Mouse (Mus musculus) olfactory bulb, adult 2 months (tissue): ENCODE results near the gene Gm12845. TPM values are rescaled to one million over a fixed set of nuclear protein-coding genes. Genes with fewer than 3 reads are reported as not detected.
"Not testable (repeated sequence)": the region's sequence is repeated elsewhere in the genome, so short reads cannot be mapped to it uniquely, and the experiment has no call there.

Experiments used
- H3K27ac ChIP-seq: fragments of 200-500 bp; 2 replicates; pipeline ENCODE4 v1.5.1; 2012; ENCODE audit warnings: low read depth, low read length; ENCODE audit not compliant: insufficient read depth
- H3K4me1 ChIP-seq: fragments of 200-500 bp; 2 replicates; pipeline ENCODE4 v1.6.1; 2012; ENCODE audit warnings: low read length; ENCODE audit not compliant: control insufficient read depth, insufficient read depth
- H3K4me3 ChIP-seq: fragments of 200-500 bp; 2 replicates; pipeline ENCODE4 v1.5.1; 2012; ENCODE audit warnings: mild to moderate bottlenecking, low read depth, low read length, moderate library complexity; ENCODE audit not compliant: insufficient read depth
- CTCF ChIP-seq: fragments of 200-500 bp; IDR thresholded peaks from 2 replicates; pipeline ENCODE4 v1.5.1; 2012; ENCODE audit warnings: low read depth, mild to moderate bottlenecking, low read length, moderate library complexity; ENCODE audit not compliant: insufficient read depth
- POLR2A ChIP-seq: fragments of 200-500 bp; IDR thresholded peaks from 2 replicates; pipeline ENCODE4 v1.6.1; 2012; ENCODE audit warnings: mild to moderate bottlenecking, low read depth, low read length, moderate library complexity; ENCODE audit not compliant: insufficient read depth
- WGBS: fragments of 180-500 bp; shearing (Covaris S2); methylation state at CpG from one replicate; pipeline ENCODE4 v1.1.7; 2018; 5-methylcytosine and 5-hydroxymethylcytosine counted together
- polyA plus RNA-seq: library from polyadenylated mRNA; stranded (reverse); fragments of >200 nt; gene quantifications from 2 replicates; pipeline ENCODE4 v1.2.4, GENCODE M21; 2012; ENCODE audit warnings: low replicate concordance; ENCODE audit not compliant: missing spikeins, insufficient read depth, insufficient read length

Gm12845 gene
- polyA plus RNA-seq, 1 experiment, result not detected

- Histone ChIP-seq H3K4me3 (no peak overlapping the region), H3K4me1 (no peaks in the 10 kb centered on the region), H3K27ac (no peak overlapping the region)
- TF ChIP-seq POLR2A (no peak), CTCF (no peak)
- WGBS, result 79% methylated on average over 3 of the region's 3 CpGs
Measured at GRCm38 (mm10) chr4:117708780-117709550, 15.2 kb upstream of the Gm12845 start.

DNA sequence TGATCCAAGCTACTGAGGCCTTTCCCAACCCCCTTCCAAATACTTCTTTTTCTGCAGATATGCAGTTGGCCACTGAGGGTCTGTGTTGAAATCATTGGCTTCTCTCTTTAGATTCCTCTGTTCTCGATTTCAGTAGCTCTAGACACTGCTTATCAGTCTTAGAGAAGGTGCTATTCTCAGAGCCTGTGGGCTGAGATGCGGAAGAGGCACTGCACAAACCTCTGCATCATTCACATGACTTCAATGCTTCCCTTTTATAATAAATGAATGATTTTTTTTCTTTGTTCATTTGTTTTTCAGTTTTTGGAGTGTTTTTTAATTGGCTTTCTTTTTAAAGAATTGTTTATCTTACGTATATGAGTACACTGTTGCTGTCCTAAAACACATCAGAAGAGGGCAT is 11.9 kb upstream of the Gm12845 start:
- 86% methylated on average over 3 of the region's 3 CpGs for WGBS
- Histone ChIP-seq H3K27ac (no peak overlapping the region), H3K4me3 (no peak overlapping the region), H3K4me1 (no peaks in the 10 kb centered on the region)
- TF ChIP-seq CTCF (no peak), POLR2A (no peak)

DNA sequence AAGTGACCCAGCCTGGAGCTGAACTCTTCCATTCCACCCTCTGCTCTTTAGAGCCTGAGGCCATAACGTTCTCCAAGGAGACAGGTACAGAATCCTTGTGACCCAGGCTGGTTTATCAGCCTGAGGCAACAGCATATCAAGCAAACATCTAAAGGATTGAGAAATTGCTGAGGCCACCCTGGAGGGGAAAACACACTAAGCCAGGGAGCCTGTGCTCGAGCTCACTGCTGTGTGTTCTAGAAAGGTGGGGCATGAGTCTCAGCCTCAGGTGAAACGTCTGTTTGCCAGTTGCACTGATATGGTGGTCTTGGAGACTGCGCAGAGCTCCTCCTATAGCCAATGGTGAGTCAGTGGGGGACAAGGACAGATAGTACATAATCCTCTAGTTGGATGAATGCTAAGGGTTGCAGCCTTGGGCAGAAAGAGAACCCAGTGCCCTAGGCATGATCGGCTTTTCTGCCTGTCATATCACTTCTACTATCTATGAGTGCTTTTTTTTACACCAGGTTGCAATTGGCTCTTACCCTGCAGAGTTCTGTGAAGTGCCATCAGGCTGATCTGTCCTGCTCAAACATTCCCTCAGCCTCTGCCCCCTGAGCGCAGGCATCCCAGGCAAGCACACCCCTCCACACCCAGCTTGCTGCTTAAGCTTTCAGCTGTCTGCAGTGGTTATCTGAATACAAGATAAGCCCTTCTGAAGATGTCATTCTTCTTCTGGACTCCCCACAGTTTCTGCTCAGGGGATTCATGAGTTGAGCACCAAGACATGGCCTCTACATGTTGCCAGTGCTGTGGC is 10.7 kb upstream of the Gm12845 start:
- TF ChIP-seq POLR2A, result no peak
- no peak for TF ChIP-seq CTCF
- H3K4me1 ChIP-seq, result no peaks in the 10 kb centered on the region
- no peak overlapping the region for H3K4me3 ChIP-seq
- no peak overlapping the region for H3K27ac ChIP-seq
- 94% methylated on average over 6 of the region's 6 CpGs for WGBS

- Histone ChIP-seq H3K27ac (no peak overlapping the region), H3K4me1 (no peaks in the 10 kb centered on the region), H3K4me3 (no peak overlapping the region)
- 86% methylated on average over 3 of the region's 3 CpGs for WGBS
- no peak for TF ChIP-seq POLR2A
- no peak for TF ChIP-seq CTCF
Measured at GRCm38 (mm10) chr4:117731926-117732325, 7.7 kb downstream of the Gm12845 start.

DNA sequence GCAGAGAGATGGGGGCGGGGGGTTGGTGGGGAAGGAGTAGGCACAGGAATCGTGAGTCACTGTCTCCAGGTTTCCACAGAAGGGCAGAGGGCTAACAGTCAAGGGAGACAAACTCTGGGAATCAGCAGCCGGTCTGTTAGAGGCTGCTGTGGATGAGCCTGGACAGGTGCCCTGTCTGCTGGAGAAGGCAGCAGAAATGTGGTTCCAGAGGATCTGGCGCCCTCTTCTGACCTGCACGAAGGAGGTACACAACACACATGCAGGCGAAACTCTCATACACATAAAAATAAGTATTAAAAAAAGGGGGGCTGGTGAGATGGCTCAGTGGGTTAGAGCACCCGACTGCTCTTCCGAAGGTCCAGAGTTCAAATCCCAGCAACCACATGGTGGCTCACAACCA is 13.3 kb downstream of the Gm12845 start:
- TF ChIP-seq CTCF (no peak), POLR2A (no peak)
- Histone ChIP-seq H3K4me3 (no peak overlapping the region), H3K4me1 (peaks cover 2% of the 10 kb centered on the region; the same call in 1 of the 2 replicates), H3K27ac (no peak overlapping the region)
- 49% methylated on average over 8 of the region's 8 CpGs for WGBS

DNA sequence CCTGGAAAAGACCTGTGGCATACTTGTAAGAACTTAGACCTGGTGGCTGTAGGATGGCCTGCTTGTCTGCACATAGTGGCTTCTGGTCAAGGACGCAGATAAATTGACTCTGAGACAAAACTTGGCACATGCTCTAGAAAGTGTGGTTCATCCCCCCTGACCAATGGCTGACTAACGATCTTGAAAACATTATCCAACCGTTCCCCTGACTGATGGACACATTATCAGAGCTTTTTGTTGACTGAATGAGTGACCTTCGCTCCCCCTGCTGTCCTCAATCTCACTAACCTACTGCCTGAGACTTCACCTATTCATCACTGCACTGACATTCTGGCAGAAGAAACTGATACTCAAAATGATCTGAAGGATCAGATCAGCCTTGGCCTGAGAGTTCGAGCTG is 28.3 kb downstream of the Gm12845 start:
- H3K27ac ChIP-seq, H3K4me3 ChIP-seq, H3K4me1 ChIP-seq: not testable (repeated sequence)
- WGBS, result 73% methylated on average over 5 of the region's 5 CpGs

- H3K27ac ChIP-seq, result no peak overlapping the region
- TF ChIP-seq CTCF, result no peak
- TF ChIP-seq POLR2A, result no peak
- 92% methylated on average over 5 of the region's 5 CpGs for WGBS
- H3K4me1 ChIP-seq, result no peaks in the 10 kb centered on the region
- H3K4me3 ChIP-seq, result no peak overlapping the region
Measured at GRCm38 (mm10) chr4:117760151-117760550, 35.9 kb downstream of the Gm12845 start.

DNA sequence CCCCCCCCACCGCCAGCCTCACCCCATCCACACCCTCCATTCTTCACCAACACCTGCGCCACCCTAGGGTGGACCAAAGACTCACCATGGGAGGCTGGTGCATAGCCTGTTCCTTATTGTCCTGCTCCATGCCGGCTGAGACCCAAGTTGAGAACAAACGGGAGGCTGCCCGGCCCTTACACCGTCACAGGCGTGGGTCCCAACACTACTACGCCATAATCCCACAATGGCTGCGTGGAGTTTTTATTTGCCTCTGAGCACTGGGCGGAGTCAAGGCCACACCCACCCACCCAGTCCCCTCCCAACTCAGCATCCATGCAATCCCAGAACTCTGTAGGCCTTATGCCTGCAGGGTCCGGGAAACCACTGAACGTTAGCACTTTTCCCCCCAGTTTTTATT is 41.2 kb downstream of the Gm12845 start, which contains the start of gene Klf17:
Klf17 (minus strand) TSS at position 233 of the 400 bp plus-strand sequence.
- TF ChIP-seq POLR2A (no peak), CTCF (no peak)
- Histone ChIP-seq H3K4me3 (no peak within 1 kb of the TSS), H3K27ac (no peak within 1 kb of the TSS), H3K4me1 (no peaks in the 10 kb centered on the region)
- 84% methylated on average over 12 of the region's 12 CpGs for WGBS

DNA sequence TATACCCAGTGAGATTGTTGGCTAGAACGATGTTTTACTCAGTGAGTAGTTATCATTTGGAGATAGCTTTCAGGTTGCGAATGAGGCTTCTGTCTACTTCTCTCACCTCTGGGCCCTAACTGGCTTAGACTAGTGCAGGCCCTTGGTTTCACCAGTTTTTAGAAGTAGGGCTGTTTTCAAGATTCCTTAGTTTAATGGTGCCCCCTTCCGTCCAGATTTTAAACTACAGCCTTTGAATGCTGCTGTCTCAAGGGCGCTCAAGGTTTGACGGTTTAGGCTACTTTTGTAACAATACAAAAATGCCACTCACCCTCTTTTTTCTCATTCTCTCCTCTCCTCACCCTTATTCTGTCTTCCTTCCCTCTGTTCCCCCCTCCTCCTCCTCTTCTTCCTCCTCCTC is 46.7 kb downstream of the Gm12845 start:
- 21% methylated on average over 5 of the region's 5 CpGs for WGBS
- TF ChIP-seq POLR2A (no peak), CTCF (no peak)
- Histone ChIP-seq H3K27ac (no peak overlapping the region), H3K4me3 (no peak overlapping the region), H3K4me1 (no peaks in the 10 kb centered on the region)

DNA sequence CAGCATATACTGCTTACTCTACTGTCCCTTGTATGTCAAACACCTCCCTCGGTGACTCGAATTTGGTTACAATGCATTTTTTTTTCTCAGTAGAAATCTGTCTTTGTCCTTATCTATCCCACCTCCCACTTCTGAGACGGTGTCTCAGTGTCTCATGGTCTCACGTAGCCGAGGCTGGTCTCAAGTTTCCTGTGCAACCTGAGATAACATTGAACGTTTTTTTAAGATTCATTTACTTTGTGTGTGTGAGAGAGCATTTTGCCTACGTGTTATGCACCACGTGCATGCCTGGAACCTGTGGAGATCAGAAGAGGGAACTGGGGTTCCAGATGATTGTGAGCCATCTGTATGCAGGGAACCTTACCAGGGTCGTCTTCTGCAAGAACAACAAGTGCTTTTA is 48.7 kb downstream of the Gm12845 start:
- Histone ChIP-seq H3K27ac (no peak overlapping the region), H3K4me1 (no peaks in the 10 kb centered on the region), H3K4me3 (no peak overlapping the region)
- 80% methylated on average over 9 of the region's 9 CpGs for WGBS
- TF ChIP-seq CTCF (no peak), POLR2A (no peak)

Other genes starting within 250 kb of the Gm12845 start
- not detected in 2 replicates for gene Rnf220, start 227.4 kb upstream of the Gm12845 start, polyA plus RNA-seq
- not detected in 2 replicates for gene Eri3, start 174.0 kb upstream of the Gm12845 start, polyA plus RNA-seq
- not detected in 2 replicates for gene Dmap1, start 42.1 kb upstream of the Gm12845 start, polyA plus RNA-seq
- not detected in 2 replicates for gene Klf17, start 41.2 kb downstream of the Gm12845 start, polyA plus RNA-seq
- not detected in 2 replicates for gene Slc6a9, start 110.1 kb downstream of the Gm12845 start, polyA plus RNA-seq
- gene Ccdc24, start 148.1 kb downstream of the Gm12845 start, polyA plus RNA-seq, result not detected in 2 replicates
- not detected in 2 replicates for gene B4galt2, start 159.1 kb downstream of the Gm12845 start, polyA plus RNA-seq
- not detected in 2 replicates for gene Atp6v0b, start 162.9 kb downstream of the Gm12845 start, polyA plus RNA-seq
- gene Dph2, start 167.6 kb downstream of the Gm12845 start, polyA plus RNA-seq, result not detected in 2 replicates
- gene Ipo13, start 190.6 kb downstream of the Gm12845 start, polyA plus RNA-seq, result 213 TPM in 1 of 2 replicates, not detected in the other
- not detected in 2 replicates for gene Artn, start 205.4 kb downstream of the Gm12845 start, polyA plus RNA-seq